Mouse (Mus musculus) gastrocnemius, adult 18-20 months (tissue): Measurements from ENCODE around the gene Caln1. TPM values are rescaled to one million over a fixed set of nuclear protein-coding genes. Genes with fewer than 3 reads are reported as not detected.

Experiments
- DNase-seq: peaks from one replicate; pipeline ENCODE4 v3.0.0; 2021; ENCODE audit warnings: low spot score
- total RNA-seq, 2 experiments: library from RNA; stranded (reverse); gene quantifications; 2 replicates each; pipeline ENCODE4 v1.2.3; 2021

The Caln1 gene
- total RNA-seq, 2 experiments from 2014 or later: not detected

GRCm38 (mm10) chr5:130811966-130812365 is 442.7 kb downstream of the Caln1 start:
- no peak for DNase-seq

GRCm38 (mm10) chr5:130812556-130812955 is 443.3 kb downstream of the Caln1 start:
- no peak for DNase-seq

DNA sequence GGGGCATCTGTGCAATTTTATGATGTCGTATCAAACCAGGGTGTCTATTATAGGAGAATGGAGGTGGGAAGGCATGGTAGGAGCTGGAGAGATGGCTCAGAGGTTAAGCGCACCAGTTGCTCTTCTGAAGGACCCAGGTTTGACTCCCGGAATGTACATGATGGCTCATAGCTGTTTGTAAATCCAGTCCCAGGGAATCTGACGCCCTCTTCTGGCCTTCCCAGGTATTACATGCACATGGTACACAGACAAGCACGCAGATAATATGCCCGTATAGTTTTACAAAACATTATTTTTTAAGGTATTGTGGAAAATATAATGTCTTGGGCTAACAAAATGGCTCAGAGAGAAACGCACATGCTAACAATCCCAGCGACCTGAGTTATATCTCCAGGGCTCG is 443.8 kb downstream of the Caln1 start:
- DNase-seq: no peak

DNA sequence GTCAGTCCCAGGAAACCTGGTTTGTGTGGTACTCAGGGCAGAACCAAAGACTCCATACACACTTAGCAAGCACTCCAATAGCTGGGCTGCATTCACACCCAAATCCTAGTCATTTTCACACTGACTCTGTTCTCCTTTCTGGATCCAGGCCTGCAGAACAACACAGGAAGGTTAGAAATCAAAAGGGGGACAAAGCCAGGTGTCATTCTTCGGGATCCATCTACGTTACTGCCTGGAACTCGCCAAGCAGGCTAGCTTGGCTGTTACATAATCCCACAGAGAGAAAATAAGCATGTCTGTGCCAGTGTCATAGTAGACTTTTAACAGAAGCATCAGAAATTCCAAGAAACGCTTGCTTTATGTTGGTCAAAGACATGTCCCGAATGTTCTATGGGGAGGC is 446.1 kb downstream of the Caln1 start:
- DNase-seq: no peak

- no peak for DNase-seq
Measured at GRCm38 (mm10) chr5:130820021-130820648, 450.9 kb downstream of the Caln1 start.

DNA sequence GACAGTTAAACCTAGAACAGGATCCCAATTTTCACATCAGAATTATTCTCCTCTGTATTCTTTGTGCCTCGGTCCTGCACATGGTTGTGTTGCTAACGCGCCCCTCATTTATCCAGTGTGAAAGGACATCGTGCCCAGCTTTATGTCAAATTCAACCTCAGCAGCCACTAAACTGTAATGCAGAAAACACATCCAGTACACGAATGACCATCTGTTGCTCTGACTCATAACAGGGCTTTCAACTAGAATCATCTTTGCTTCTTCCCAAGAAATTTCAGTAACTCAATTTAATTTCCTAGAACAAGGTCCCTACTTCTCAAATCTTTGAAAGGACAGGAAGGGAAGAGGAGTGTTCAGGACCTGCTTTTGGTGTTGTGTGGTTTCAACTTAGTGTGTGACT is 451.4 kb downstream of the Caln1 start:
- DNase-seq: no peak

DNA sequence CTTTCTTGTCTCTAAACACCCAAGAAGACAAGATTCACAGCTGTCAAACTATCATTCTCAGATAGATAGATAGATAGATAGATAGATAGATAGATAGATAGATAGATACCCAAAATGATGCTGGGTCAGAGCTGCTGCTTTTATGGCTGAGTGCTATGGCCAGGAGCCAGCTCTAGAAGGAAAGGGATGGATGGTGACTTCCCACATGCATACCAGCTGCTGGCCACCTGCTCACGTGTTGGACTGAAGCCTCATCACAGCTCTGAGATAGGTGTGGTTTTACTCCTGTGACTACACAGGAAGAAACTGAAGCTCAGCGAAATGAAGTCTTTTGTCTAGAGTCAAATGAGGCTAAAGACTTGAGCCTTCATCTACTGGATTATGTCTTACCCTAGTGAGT is 456.5 kb downstream of the Caln1 start:
- no peak for DNase-seq

GRCm38 (mm10) chr5:130848562-130848961 is 479.3 kb downstream of the Caln1 start:
- DNase-seq: no peak

GRCm38 (mm10) chr5:130849610-130850009 is 480.4 kb downstream of the Caln1 start:
- DNase-seq: no peak

DNA sequence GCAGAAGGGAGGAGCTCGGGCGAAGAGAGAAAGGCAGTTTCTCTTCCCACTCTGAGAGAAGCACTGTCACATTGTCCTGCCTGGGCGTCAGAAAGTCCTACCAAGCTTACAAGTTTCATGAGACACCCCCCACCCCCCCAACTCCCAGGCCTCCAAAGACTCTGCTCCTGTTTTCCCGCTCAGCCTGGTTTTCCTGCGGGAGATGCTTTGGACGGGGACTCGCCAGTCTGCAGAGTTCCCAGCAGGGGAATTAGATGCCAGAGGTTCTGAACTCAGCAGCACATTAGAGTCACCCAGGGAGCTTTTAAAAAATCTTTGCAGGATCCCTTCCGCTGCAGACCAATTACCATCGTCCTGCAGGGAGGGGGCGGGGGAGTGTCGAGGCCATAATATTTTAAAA is 482.9 kb downstream of the Caln1 start:
- no peak for DNase-seq

DNA sequence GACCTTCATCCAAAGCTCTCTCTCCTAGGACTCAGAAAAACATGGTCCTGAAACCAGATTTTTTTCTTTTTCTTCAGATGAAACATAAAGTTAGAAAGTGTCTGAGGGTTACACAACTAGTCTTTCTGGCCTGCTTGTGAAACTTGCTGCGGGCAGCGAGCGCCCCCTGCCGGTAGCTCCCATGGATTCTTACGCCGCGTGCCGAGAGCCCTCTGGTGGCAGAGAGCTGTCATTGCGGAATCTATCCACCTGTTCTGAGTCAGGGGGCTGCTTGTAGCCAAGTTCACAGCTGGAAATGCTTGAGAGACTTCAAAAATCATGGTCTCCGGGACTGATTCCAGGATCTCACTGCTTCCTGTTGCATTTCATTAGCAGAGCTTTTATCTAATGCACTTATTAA is 484.1 kb downstream of the Caln1 start:
- DNase-seq: peak; percentile 83

GRCm38 (mm10) chr5:130854430-130854829 is 485.2 kb downstream of the Caln1 start:
- DNase-seq: no peak

DNA sequence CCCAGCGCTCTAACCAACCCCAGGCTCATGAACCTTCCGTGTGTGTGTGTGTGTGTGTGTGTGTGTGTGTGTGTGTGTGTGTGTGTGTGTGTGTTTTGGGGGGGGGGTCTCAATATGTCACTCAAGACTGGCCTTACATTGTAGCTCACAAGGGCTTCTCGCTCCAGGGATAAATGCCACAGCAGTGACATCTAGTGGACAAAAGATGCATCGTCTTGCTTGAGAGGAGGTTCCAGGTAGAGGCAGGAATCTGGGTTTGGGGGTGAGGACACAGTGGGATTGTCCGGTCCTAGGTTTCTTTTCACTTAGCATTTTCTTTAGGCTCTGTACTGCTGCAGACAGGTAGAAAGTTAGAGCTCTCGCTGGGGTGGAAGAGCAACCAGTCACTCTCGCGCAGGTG is 488.9 kb downstream of the Caln1 start:
- DNase-seq: peak; percentile 10

DNA sequence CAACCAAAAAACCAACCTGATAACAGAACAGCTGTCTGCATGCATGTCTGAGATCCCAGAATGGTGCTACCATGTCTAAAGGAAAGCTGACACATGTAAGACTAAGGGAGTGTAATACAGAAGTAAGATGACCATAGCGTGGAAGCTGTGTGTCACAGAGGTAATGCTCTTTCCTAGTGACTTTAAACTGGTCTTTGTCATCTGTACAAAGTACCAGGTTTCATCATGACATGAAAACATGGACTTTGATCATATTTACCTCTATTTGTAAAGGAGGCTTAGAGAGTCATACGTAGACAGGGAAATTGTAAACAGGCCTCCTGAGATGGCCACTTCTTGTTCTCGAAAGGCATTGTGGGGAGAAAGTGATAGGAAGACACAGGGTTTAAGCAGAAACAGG is 489.5 kb downstream of the Caln1 start:
- DNase-seq: no peak

- DNase-seq: no peak
Measured at GRCm38 (mm10) chr5:130859736-130860135, 490.5 kb downstream of the Caln1 start.

- peak; percentile 23 for DNase-seq
Measured at GRCm38 (mm10) chr5:130862302-130862701, 493.0 kb downstream of the Caln1 start.

DNA sequence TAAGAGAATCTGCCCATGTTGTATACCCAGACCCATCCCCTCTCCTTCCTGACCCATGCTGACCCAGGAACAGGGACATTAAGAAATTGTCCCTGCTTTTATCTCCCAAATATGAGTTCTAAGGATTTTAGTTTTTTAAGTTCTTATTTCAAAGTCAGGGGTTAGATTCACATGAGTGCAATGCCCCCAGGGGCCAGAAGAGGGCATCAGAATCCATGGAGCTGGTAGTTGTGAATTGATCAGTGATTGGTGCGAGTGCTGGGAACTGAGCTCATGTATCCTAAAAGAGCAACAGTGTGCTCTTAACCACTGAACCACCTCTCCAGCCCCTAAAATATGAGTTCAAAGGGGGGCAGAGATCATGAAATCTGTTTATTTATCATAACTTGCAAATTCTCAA is 500.6 kb downstream of the Caln1 start:
- DNase-seq: no peak

GRCm38 (mm10) chr5:130871086-130871485 is 501.8 kb downstream of the Caln1 start:
- no peak for DNase-seq

DNA sequence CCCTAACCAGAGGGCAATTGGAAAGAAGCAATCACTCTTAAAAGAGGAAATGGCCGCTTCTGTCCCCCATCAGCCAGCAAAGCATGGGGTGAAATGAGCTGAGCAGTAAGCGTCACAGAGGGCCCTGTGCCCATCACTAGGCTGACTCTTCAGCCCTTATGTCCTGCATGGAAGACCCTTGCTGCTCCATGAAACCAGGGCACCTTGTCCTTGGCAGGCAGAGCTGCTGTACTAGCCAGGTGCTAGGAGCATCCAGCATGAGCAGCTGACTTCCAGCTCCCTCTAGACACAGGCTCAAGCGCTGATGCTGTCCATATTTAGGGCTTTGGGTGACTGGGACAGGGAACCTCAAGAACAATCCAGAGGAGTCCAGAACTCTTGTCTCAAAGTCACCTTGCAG is 506.1 kb downstream of the Caln1 start:
- DNase-seq: no peak

DNA sequence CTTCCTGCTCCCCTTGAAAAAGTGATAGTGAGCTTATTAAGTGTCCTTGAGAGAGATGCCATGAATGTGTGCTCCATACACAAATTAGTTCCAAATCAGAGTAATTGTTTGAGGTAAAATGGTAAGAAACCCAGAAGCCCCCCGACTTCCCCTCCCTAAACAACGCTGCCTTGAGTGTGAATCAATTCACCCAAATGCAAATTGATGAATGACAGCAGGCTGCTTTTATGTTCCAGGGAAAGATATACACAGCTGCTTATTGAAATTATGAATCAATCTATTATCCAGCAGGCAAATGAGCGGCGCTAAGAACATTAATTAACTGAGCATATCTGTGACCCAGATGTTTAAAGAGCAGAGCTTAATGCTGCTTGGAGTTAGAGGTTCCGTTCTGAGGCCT is 511.1 kb downstream of the Caln1 start:
- no peak for DNase-seq

DNA sequence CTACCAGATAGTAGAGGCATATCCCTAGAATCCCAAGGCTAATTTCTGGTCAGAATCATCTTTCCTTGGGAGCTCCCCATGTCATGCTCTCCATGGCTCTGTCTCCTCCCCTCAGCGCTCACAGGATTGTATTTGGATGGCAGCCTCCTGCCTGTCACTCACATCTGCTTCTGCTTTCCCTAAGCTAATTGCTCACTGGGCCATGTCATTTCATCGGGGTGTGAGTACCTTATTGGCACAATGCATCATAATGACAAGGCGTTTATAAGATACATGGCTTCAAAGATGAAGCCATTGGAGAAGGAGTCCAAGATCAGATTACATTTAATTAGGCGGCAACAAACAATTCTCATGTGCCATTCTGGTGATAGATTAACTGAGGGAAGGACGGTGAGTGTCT is 522.5 kb downstream of the Caln1 start:
- no peak for DNase-seq

GRCm38 (mm10) chr5:130895991-130896390 is 526.7 kb downstream of the Caln1 start:
- no peak for DNase-seq
